Mouse (Mus musculus) liver, embryonic 14.5 days (tissue): Measurements from ENCODE around the gene Tspyl4.

Experiments used
- CTCF ChIP-seq: IDR thresholded peaks from 2 replicates; pipeline ENCODE4 v1.5.1; 2016; ENCODE audit warnings: antibody characterized with exemption, low read depth, control low read depth
- EP300 ChIP-seq: IDR thresholded peaks from 2 replicates; pipeline ENCODE4 v1.6.1; 2016; ENCODE audit warnings: antibody characterized with exemption, low read depth

DNA sequence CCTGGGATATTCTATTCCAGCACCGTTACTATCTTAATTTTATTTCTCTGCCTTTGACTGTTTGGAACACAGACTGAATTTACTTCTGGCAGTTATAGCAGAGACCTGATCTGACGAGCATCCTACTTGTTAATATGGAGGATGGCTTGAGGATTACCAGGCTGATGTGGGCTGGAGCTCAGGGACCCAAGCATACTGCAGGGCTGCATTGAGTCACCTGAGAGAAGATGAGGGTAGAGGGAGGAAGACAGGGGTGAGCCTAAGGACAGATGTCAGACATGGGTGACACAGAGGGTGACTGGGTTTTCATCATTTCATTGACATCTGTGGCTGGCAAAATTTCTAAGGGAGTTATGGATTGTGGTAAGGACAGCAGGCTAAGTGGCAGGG lies 20.0 kb downstream of the Tspyl4 start:
- TF ChIP-seq CTCF (no peak), EP300 (no peak)
